ENCODE assay signal across 26 mouse cellular contexts in the genomic region with DNA sequence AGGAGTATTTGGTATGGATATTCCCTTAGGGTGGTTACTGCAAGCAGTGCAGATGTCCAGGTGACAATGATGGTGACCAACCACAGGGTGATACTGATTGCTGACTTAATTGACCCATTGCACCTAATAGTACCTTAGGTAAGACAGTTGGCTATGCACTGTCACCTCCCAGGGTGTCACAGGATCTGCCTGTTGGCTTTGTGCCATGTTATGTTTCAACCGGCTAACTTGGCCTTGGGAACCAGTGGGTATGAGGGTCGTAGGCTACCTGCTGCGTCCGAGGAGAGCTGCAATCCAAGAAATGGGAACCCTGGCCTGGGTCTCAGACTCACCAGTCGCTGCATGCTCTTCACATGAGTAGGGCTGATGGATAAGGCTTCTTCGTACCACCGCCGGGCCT.
"Had no signal": no experiment of that assay in that cellular context is flagged by ENCODE, and none has a peak within 500 bp of the region (broad histone marks: within the 10 kb centered on the region; RNA-seq: fewer than 3 reads in every experiment).

No protein-coding gene starts in this region.

- H3K9me3 ChIP-seq: heart, embryonic 10.5 days; heart, embryonic 12.5 days; intestine, embryonic 15.5 days; kidney, embryonic 15.5 days; limb, embryonic 10.5 days; limb, embryonic 12.5 days; liver, embryonic 13.5 days; liver, embryonic 15.5 days had no signal

- H3K4me1 ChIP-seq: heart, embryonic 12.5 days; intestine, embryonic 15.5 days; kidney, embryonic 15.5 days; limb, embryonic 10.5 days; limb, embryonic 12.5 days; liver, embryonic 13.5 days; liver, embryonic 15.5 days had no signal

- H3K4me3 ChIP-seq: gastrocnemius, adult 2 months; heart, embryonic 10.5 days; heart, embryonic 12.5 days; intestine, embryonic 15.5 days; kidney, embryonic 15.5 days; layer of hippocampus, adult 2 months; left cerebral cortex, adult 2 months; limb, embryonic 10.5 days; limb, embryonic 12.5 days; liver, embryonic 13.5 days; liver, embryonic 15.5 days had no signal

- H3K4me2 ChIP-seq: heart, embryonic 12.5 days; hindbrain, embryonic 14.5 days; intestine, embryonic 15.5 days; kidney, embryonic 15.5 days; limb, embryonic 12.5 days; liver, embryonic 11.5 days; liver, embryonic 13.5 days; liver, embryonic 15.5 days had no signal

- DNase-seq: gastrocnemius, adult 2 months; gastrocnemius, postnatal 10 days; gastrocnemius, postnatal 25 days; heart, adult 18-20 months; heart, postnatal 10 days; heart, postnatal 4 days; kidney, adult 18-20 months; kidney, adult 9 months; kidney, postnatal 25 days; kidney, postnatal 4 days; liver; liver, embryonic 13.5 days had no signal

- H3K27me3 ChIP-seq: heart, embryonic 12.5 days; intestine, embryonic 15.5 days; kidney, embryonic 15.5 days; limb, embryonic 12.5 days; liver, embryonic 13.5 days; liver, embryonic 15.5 days had no signal

- H3K9ac ChIP-seq: heart, embryonic 12.5 days; hindbrain, embryonic 14.5 days; intestine, embryonic 15.5 days; kidney, embryonic 15.5 days; limb, embryonic 12.5 days; liver, embryonic 13.5 days; liver, embryonic 15.5 days had no signal

- H3K36me3 ChIP-seq: liver, embryonic 15.5 days had no signal

- ATAC-seq: inflammation-experienced regulatory T-cells, adult 6 months; intestine, embryonic 15.5 days; intestine, postnatal 0 days had no signal

- H3K27ac ChIP-seq: gastrocnemius, adult 2 months; heart, embryonic 10.5 days; hindbrain, embryonic 14.5 days; intestine, embryonic 15.5 days; kidney, embryonic 15.5 days; kidney, postnatal 0 days; left cerebral cortex, adult 2 months; limb, embryonic 10.5 days; limb, embryonic 12.5 days; liver, embryonic 13.5 days; liver, embryonic 15.5 days had no signal
